Mouse (Mus musculus) heart, postnatal 0 days (tissue): ENCODE data around the gene Napsa. TPM values are rescaled to one million over a fixed set of nuclear protein-coding genes. Genes with fewer than 3 reads are reported as not detected.
A peak's percentile ranks its signal among the peaks of the same experiment; 100 is the strongest.

Experiments
- ATAC-seq: fragments of 200-750 bp; cut with Nextera tagmentation; 2 replicates; pipeline ENCODE4 v1.8.0; 2017; ENCODE audit warnings: low read depth, moderate number of reproducible peaks, moderate library complexity; ENCODE audit not compliant: insufficient read depth
- DNase-seq: peaks from one replicate; pipeline ENCODE4 v3.0.0-alpha.2; 2016; ENCODE audit warnings: low spot score
- H3K27ac ChIP-seq: fragments of 300-500 bp; sonication (generic); 2 replicates; pipeline ENCODE4 v1.5.1; 2014; ENCODE audit warnings: low read depth, mild to moderate bottlenecking
- H3K27me3 ChIP-seq: fragments of 300-500 bp; sonication (generic); 2 replicates; pipeline ENCODE4 v1.6.1; 2014; ENCODE audit warnings: low read length, mixed read lengths; ENCODE audit not compliant: control insufficient read depth, insufficient read depth
- H3K36me3 ChIP-seq: fragments of 300-500 bp; sonication (generic); replicated peaks from 2 replicates; pipeline ENCODE4 v1.6.1; 2014; ENCODE audit warnings: low read length, mixed read lengths; ENCODE audit not compliant: control insufficient read depth, insufficient read depth
- H3K4me1 ChIP-seq: fragments of 300-500 bp; sonication (generic); 2 replicates; pipeline ENCODE4 v1.6.1; 2014; ENCODE audit warnings: antibody characterized with exemption; ENCODE audit not compliant: control insufficient read depth, insufficient read depth
- H3K4me2 ChIP-seq: fragments of 300-500 bp; sonication (generic); 2 replicates; pipeline ENCODE4 v1.6.1; 2014; ENCODE audit warnings: low read depth, mild to moderate bottlenecking, low read length, moderate library complexity
- H3K4me3 ChIP-seq: fragments of 300-500 bp; sonication (generic); 2 replicates; pipeline ENCODE4 v1.5.1; 2014; ENCODE audit warnings: low read depth, low read length
- H3K9ac ChIP-seq: fragments of 300-500 bp; sonication (generic); replicated peaks from 2 replicates; pipeline ENCODE4 v1.6.1; 2014; ENCODE audit warnings: low read depth, low read length, mixed read lengths
- H3K9me3 ChIP-seq: fragments of 300-500 bp; sonication (generic); replicated peaks from 2 replicates; pipeline ENCODE4 v1.6.1; 2016; ENCODE audit warnings: low read length; ENCODE audit not compliant: control insufficient read depth
- CTCF ChIP-seq: IDR thresholded peaks from 2 replicates; pipeline ENCODE4 v1.5.1; 2016; ENCODE audit warnings: antibody characterized with exemption, control low read depth, low read depth
- EP300 ChIP-seq: IDR thresholded peaks from 2 replicates; pipeline ENCODE4 v1.6.1; 2016; ENCODE audit warnings: antibody characterized with exemption, low read depth
- WGBS: fragments of 180-500 bp; shearing (Covaris S2); extraction: QIAGEN DNeasy Blood & Tissue Kit; methylation state at CpG from one replicate; pipeline ENCODE4 v1.1.7; 2014; 5-methylcytosine and 5-hydroxymethylcytosine counted together
- polyA plus RNA-seq: library from polyadenylated mRNA; unstranded; fragments of >200 nt; fragmentation: Nextera tagmentation; extraction: Ambion mirVana; gene quantifications from 2 replicates; pipeline ENCODE4 v1.2.1, GENCODE M21; 2015
- total RNA-seq: library from RNA; depleted of rRNA; stranded (reverse); fragments of >200 nt; gene quantifications from 2 replicates; pipeline ENCODE4 v1.2.3, GENCODE M21; 2014; ENCODE audit warnings: low replicate concordance

The Napsa gene
- total and polyA plus RNA-seq, 2 experiments from 2014 or later = 0.81 TPM; not detected in 1

DNA sequence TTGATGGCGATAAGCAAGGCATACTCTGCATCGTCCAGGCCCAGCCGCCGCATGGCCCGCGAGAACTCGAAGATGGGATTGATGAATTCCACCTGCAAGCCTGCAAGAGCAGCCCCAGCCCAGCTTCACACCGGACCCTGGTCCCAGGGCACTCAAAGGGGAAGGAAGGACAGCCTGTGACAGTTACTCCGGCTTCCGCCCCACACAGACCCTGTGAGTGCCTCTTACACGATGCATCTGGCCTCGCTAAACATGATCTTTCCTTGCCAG, 21.8 kb upstream of the Napsa start:
- peaks cover 28% of the 10 kb centered on the region for H3K36me3 ChIP-seq
- no peak overlapping the region for H3K9ac ChIP-seq
- H3K27ac ChIP-seq = no peak overlapping the region
- H3K4me2 ChIP-seq = no peak overlapping the region
- ATAC-seq = no peak
- peaks cover 13% of the 10 kb centered on the region for H3K4me1 ChIP-seq
- H3K9me3 ChIP-seq = no peaks in the 10 kb centered on the region
- DNase-seq = no peak
- no peaks in the 10 kb centered on the region for H3K27me3 ChIP-seq
- 90% methylated on average over 12 of the region's 12 CpGs for WGBS
- TF ChIP-seq EP300 = no peak
- no peak for TF ChIP-seq CTCF
- H3K4me3 ChIP-seq = no peak overlapping the region

- peaks cover 13% of the 10 kb centered on the region for H3K4me1 ChIP-seq
- H3K9ac ChIP-seq = no peak overlapping the region
- H3K4me2 ChIP-seq = no peak overlapping the region
- H3K9me3 ChIP-seq = no peaks in the 10 kb centered on the region
- peaks cover 28% of the 10 kb centered on the region for H3K36me3 ChIP-seq
- 95% methylated on average over 21 of the region's 21 CpGs for WGBS
- H3K27me3 ChIP-seq = no peaks in the 10 kb centered on the region
- no peak for ATAC-seq
- TF ChIP-seq CTCF (no peak), EP300 (no peak)
- no peak overlapping the region for H3K27ac ChIP-seq
- DNase-seq = no peak
- no peak overlapping the region for H3K4me3 ChIP-seq
Observed at GRCm38 (mm10) chr7:44551301-44551700, 20.9 kb upstream of the Napsa start.

DNA sequence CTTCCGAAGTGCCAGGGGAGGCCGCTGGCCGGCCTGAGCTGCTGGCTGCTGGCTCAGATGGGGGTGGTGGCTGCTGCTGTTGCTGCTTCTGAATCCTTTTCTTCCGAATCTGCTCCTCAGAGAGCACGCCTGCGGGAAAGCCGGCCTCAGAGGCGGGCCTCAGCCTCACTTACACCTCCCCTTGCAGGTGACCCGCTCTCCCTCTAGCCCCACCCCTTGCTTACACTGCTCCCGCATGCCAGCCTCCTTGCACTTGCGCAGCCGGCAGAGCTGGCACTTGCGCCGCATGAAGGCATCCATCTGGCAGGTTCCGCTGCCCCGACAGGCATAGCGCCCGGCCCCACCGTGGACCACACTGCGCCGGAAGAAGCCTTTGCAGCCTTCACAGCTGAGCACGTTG, 20.4 kb upstream of the Napsa start:
- Histone ChIP-seq H3K9me3 (no peaks in the 10 kb centered on the region), H3K4me1 (peaks cover 13% of the 10 kb centered on the region), H3K27ac (no peak overlapping the region), H3K4me2 (no peak overlapping the region), H3K4me3 (no peak overlapping the region), H3K27me3 (no peaks in the 10 kb centered on the region), H3K36me3 (peaks cover 28% of the 10 kb centered on the region), H3K9ac (no peak overlapping the region)
- no peak for ATAC-seq
- no peak for DNase-seq
- TF ChIP-seq CTCF (no peak), EP300 (no peak)
- 85% methylated on average over 22 of the region's 22 CpGs for WGBS

GRCm38 (mm10) chr7:44552141-44552908, 19.9 kb upstream of the Napsa start:
- H3K27me3 ChIP-seq = no peaks in the 10 kb centered on the region
- no peak overlapping the region for H3K9ac ChIP-seq
- H3K27ac ChIP-seq = no peak overlapping the region
- peak overlapping the region; percentile 88; the same call in 1 of the 2 replicates for H3K4me2 ChIP-seq
- no peak for ATAC-seq
- no peaks in the 10 kb centered on the region for H3K9me3 ChIP-seq
- TF ChIP-seq EP300 = no peak
- TF ChIP-seq CTCF = no peak
- no peak for DNase-seq
- no peak overlapping the region for H3K4me3 ChIP-seq
- WGBS = 86% methylated on average over 31 of the region's 31 CpGs
- peaks cover 28% of the 10 kb centered on the region for H3K36me3 ChIP-seq
- H3K4me1 ChIP-seq = peaks cover 13% of the 10 kb centered on the region

GRCm38 (mm10) chr7:44553196-44553764, 18.9 kb upstream of the Napsa start:
- Histone ChIP-seq H3K36me3 (peaks cover 28% of the 10 kb centered on the region), H3K4me1 (peaks cover 4% of the 10 kb centered on the region), H3K27ac (peak overlapping the region; percentile 99), H3K9me3 (no peaks in the 10 kb centered on the region), H3K27me3 (no peaks in the 10 kb centered on the region), H3K4me3 (peak overlapping the region; percentile 100), H3K4me2 (peak overlapping the region; percentile 88), H3K9ac (peak overlapping the region; percentile 86)
- TF ChIP-seq CTCF (no peak), EP300 (no peak)
- DNase-seq = peak; percentile 72
- under 1% methylated on average over 32 of the region's 32 CpGs for WGBS
- peak; percentile 71 for ATAC-seq
